Mouse (Mus musculus) lung, adult 2 months (tissue): ENCODE data around the gene Disp1.

Experiments used
- CTCF ChIP-seq: fragments of 200-500 bp; IDR thresholded peaks from 2 replicates; pipeline ENCODE4 v1.5.1; 2011; ENCODE audit warnings: mild to moderate bottlenecking, low read length, control low read depth; ENCODE audit not compliant: insufficient read depth
- POLR2A ChIP-seq: fragments of 200-500 bp; IDR thresholded peaks from 2 replicates; pipeline ENCODE4 v1.6.1; 2011; ENCODE audit warnings: low read depth, mild to moderate bottlenecking, control low read depth, low read length, borderline replicate concordance; ENCODE audit errors: extremely low read depth

DNA sequence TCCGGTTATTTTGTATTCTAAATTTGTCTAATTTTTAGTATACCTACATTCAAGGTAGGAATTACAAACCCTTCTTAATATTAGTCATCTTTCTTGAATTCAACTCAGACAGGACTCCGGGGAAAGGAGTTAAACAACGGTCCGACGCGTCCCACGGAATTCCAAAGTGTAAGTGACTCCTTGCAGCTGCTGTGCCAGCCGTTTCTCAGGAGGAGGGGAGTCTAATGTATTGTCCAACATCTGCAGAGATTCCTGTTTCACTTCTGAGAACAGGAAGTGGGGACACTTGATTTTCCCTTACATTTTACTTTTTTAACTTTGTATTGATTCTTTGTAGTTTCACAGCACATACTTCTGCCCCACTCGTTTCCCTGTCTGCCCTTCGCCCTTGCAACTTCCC lies 104.9 kb downstream of the Disp1 start:
- TF ChIP-seq CTCF (no peak), POLR2A (no peak)
